Mouse (Mus musculus) spleen, adult 2 months (tissue): ENCODE measurements around the gene Ost4.

ENCODE experiments used
- CTCF ChIP-seq: fragments of 200-500 bp; IDR thresholded peaks from 2 replicates; pipeline ENCODE4 v1.5.1; 2011; ENCODE audit warnings: mild to moderate bottlenecking, inconsistent platforms; ENCODE audit not compliant: insufficient read depth, insufficient read length, insufficient replicate concordance; ENCODE audit errors: extremely low read depth
- POLR2A ChIP-seq: fragments of 200-500 bp; IDR thresholded peaks from 2 replicates; pipeline ENCODE4 v1.6.1; 2011; ENCODE audit warnings: low read depth, low read length, inconsistent platforms

GRCm38 (mm10) chr5:30930846-30931245 is 23.3 kb upstream of the Ost4 start:
- TF ChIP-seq POLR2A (no peak), CTCF (no peak)
